Mouse (Mus musculus): ENCODE measurements around the gene Casp7. TPM values are rescaled to one million over a fixed set of nuclear protein-coding genes. Genes with fewer than 3 reads are reported as not detected.

The Casp7 gene
- polyA plus RNA-seq, 1 experiment from 2014 or later: 18.4 TPM

GRCm38 (mm10) chr19:56393311-56393866, 3.5 kb upstream of the Casp7 start:
- no peak overlapping the region for H3K27ac ChIP-seq
- H3K4me2 ChIP-seq (replicated peaks): no peak overlapping the region
- no peak overlapping the region for H3K9ac ChIP-seq
- H3K4me1 ChIP-seq (replicated peaks; ENCODE audit: control insufficient read depth, insufficient read depth, low read length): peaks cover 13% of the 10 kb centered on the region
- DNase-seq (ENCODE audit: low spot score) (no peak), ATAC-seq (ENCODE audit: low FRiP score) (no peak)
- WGBS: 89% methylated on average over 9 of the region's 9 CpGs
- no peak overlapping the region for H3K4me3 ChIP-seq (replicated peaks; ENCODE audit: low read length)
- H3K36me3 ChIP-seq (replicated peaks; ENCODE audit: control insufficient read depth, insufficient read depth): no peaks in the 10 kb centered on the region
- peaks cover 32% of the 10 kb centered on the region for H3K27me3 ChIP-seq (ENCODE audit: control insufficient read depth, insufficient read depth, low read length)
- H3K9me3 ChIP-seq (ENCODE audit: control insufficient read depth, low read length): no peaks in the 10 kb centered on the region

- peaks cover 32% of the 10 kb centered on the region for H3K27me3 ChIP-seq (ENCODE audit: control insufficient read depth, insufficient read depth, low read length)
- WGBS: 88% methylated on average over 16 of the region's 16 CpGs
- no peak overlapping the region for H3K4me2 ChIP-seq (replicated peaks)
- no peaks in the 10 kb centered on the region for H3K9me3 ChIP-seq (ENCODE audit: control insufficient read depth, low read length)
- H3K27ac ChIP-seq: no peak overlapping the region
- H3K9ac ChIP-seq: no peak overlapping the region
- no peak overlapping the region for H3K4me3 ChIP-seq (replicated peaks; ENCODE audit: low read length)
- no peaks in the 10 kb centered on the region for H3K36me3 ChIP-seq (replicated peaks; ENCODE audit: control insufficient read depth, insufficient read depth)
- H3K4me1 ChIP-seq (replicated peaks; ENCODE audit: control insufficient read depth, insufficient read depth, low read length): peaks cover 13% of the 10 kb centered on the region
- ATAC-seq (ENCODE audit: low FRiP score) (no peak), DNase-seq (ENCODE audit: low spot score) (no peak)
Observed at GRCm38 (mm10) chr19:56395183-56395935, 1.6 kb upstream of the Casp7 start.

- DNase-seq (ENCODE audit: low spot score) (no peak), ATAC-seq (ENCODE audit: low FRiP score) (no peak)
- peaks cover 13% of the 10 kb centered on the region for H3K4me1 ChIP-seq (replicated peaks; ENCODE audit: control insufficient read depth, insufficient read depth, low read length)
- H3K36me3 ChIP-seq (replicated peaks; ENCODE audit: control insufficient read depth, insufficient read depth): no peaks in the 10 kb centered on the region
- H3K27me3 ChIP-seq (ENCODE audit: control insufficient read depth, insufficient read depth, low read length): peaks cover 32% of the 10 kb centered on the region
- no peak overlapping the region for H3K27ac ChIP-seq
- H3K9me3 ChIP-seq (ENCODE audit: control insufficient read depth, low read length): no peaks in the 10 kb centered on the region
- H3K4me2 ChIP-seq (replicated peaks): peak overlapping the region; percentile 98
- WGBS: 39% methylated on average over 12 of the region's 12 CpGs
- peak overlapping the region; percentile 75; the same call in 1 of the 2 replicates for H3K4me3 ChIP-seq (replicated peaks; ENCODE audit: low read length)
- no peak overlapping the region; the same call in 1 of the 2 replicates for H3K9ac ChIP-seq
Observed at GRCm38 (mm10) chr19:56396227-56396626, 702 bp upstream of the Casp7 start.

- DNase-seq (ENCODE audit: low spot score) (no peak), ATAC-seq (ENCODE audit: low FRiP score) (no peak)
- Histone ChIP-seq H3K36me3 (replicated peaks; ENCODE audit: control insufficient read depth, insufficient read depth) (no peaks in the 10 kb centered on the region), H3K4me3 (replicated peaks; ENCODE audit: low read length) (peak overlapping the region; percentile 75), H3K27me3 (ENCODE audit: control insufficient read depth, insufficient read depth, low read length) (peaks cover 32% of the 10 kb centered on the region), H3K4me2 (replicated peaks) (peak overlapping the region; percentile 98), H3K4me1 (replicated peaks; ENCODE audit: control insufficient read depth, insufficient read depth, low read length) (peaks cover 17% of the 10 kb centered on the region), H3K9me3 (ENCODE audit: control insufficient read depth, low read length) (no peaks in the 10 kb centered on the region), H3K27ac (peak overlapping the region; percentile 61; the same call in 1 of the 2 replicates), H3K9ac (peak overlapping the region; percentile 67)
- 67% methylated on average over 11 of the region's 11 CpGs for WGBS
Observed at GRCm38 (mm10) chr19:56397663-56398527, 966 bp downstream of the Casp7 start.

GRCm38 (mm10) chr19:56398528-56398795, 1.5 kb downstream of the Casp7 start:
- no peak overlapping the region for H3K9ac ChIP-seq
- no peak for ATAC-seq (ENCODE audit: low FRiP score)
- no peak for DNase-seq (ENCODE audit: low spot score)
- H3K27me3 ChIP-seq (ENCODE audit: control insufficient read depth, insufficient read depth, low read length): peaks cover 30% of the 10 kb centered on the region
- H3K4me1 ChIP-seq (replicated peaks; ENCODE audit: control insufficient read depth, insufficient read depth, low read length): peaks cover 17% of the 10 kb centered on the region
- no peak overlapping the region for H3K4me3 ChIP-seq (replicated peaks; ENCODE audit: low read length)
- H3K27ac ChIP-seq: no peak overlapping the region
- no peaks in the 10 kb centered on the region for H3K36me3 ChIP-seq (replicated peaks; ENCODE audit: control insufficient read depth, insufficient read depth)
- H3K9me3 ChIP-seq (ENCODE audit: control insufficient read depth, low read length): no peaks in the 10 kb centered on the region
- H3K4me2 ChIP-seq (replicated peaks): no peak overlapping the region

- Histone ChIP-seq H3K27ac (no peak overlapping the region), H3K36me3 (replicated peaks; ENCODE audit: control insufficient read depth, insufficient read depth) (no peaks in the 10 kb centered on the region), H3K27me3 (ENCODE audit: control insufficient read depth, insufficient read depth, low read length) (peaks cover 17% of the 10 kb centered on the region), H3K9me3 (ENCODE audit: control insufficient read depth, low read length) (no peaks in the 10 kb centered on the region), H3K4me1 (replicated peaks; ENCODE audit: control insufficient read depth, insufficient read depth, low read length) (peaks cover 17% of the 10 kb centered on the region), H3K4me3 (replicated peaks; ENCODE audit: low read length) (no peak overlapping the region), H3K9ac (no peak overlapping the region), H3K4me2 (replicated peaks) (no peak overlapping the region)
- no peak for DNase-seq (ENCODE audit: low spot score)
- 54% methylated on average over 14 of the region's 14 CpGs for WGBS
- no peak for ATAC-seq (ENCODE audit: low FRiP score)
Observed at GRCm38 (mm10) chr19:56400200-56400599, 3.3 kb downstream of the Casp7 start.

GRCm38 (mm10) chr19:56401864-56402263, 4.9 kb downstream of the Casp7 start:
- peaks cover under 1% of the 10 kb centered on the region; the same call in 1 of the 2 replicates for H3K27me3 ChIP-seq (ENCODE audit: control insufficient read depth, insufficient read depth, low read length)
- H3K4me1 ChIP-seq (replicated peaks; ENCODE audit: control insufficient read depth, insufficient read depth, low read length): peaks cover 10% of the 10 kb centered on the region; the same call in 1 of the 2 replicates
- no peak overlapping the region for H3K27ac ChIP-seq
- H3K4me2 ChIP-seq (replicated peaks): no peak overlapping the region
- DNase-seq (ENCODE audit: low spot score) (peak; percentile 57), ATAC-seq (ENCODE audit: low FRiP score) (peak; percentile 75)
- H3K36me3 ChIP-seq (replicated peaks; ENCODE audit: control insufficient read depth, insufficient read depth): no peaks in the 10 kb centered on the region
- no peak overlapping the region for H3K4me3 ChIP-seq (replicated peaks; ENCODE audit: low read length)
- H3K9me3 ChIP-seq (ENCODE audit: control insufficient read depth, low read length): no peaks in the 10 kb centered on the region
- no peak overlapping the region for H3K9ac ChIP-seq
- 53% methylated on average over 6 of the region's 6 CpGs for WGBS

- Histone ChIP-seq H3K4me1 (replicated peaks; ENCODE audit: control insufficient read depth, insufficient read depth, low read length) (0 out of 2 replicates have a peak, but pooled peaks cover 4% of the 10 kb centered on the region), H3K27me3 (ENCODE audit: control insufficient read depth, insufficient read depth, low read length) (no peaks in the 10 kb centered on the region), H3K4me3 (replicated peaks; ENCODE audit: low read length) (no peak overlapping the region), H3K9ac (no peak overlapping the region), H3K4me2 (replicated peaks) (no peak overlapping the region), H3K9me3 (ENCODE audit: control insufficient read depth, low read length) (no peaks in the 10 kb centered on the region), H3K36me3 (replicated peaks; ENCODE audit: control insufficient read depth, insufficient read depth) (no peaks in the 10 kb centered on the region), H3K27ac (no peak overlapping the region)
- WGBS: over 99% methylated on average over 4 of the region's 4 CpGs
- ATAC-seq (ENCODE audit: low FRiP score): no peak
- no peak for DNase-seq (ENCODE audit: low spot score)
Observed at GRCm38 (mm10) chr19:56405824-56406223, 8.9 kb downstream of the Casp7 start.

DNA sequence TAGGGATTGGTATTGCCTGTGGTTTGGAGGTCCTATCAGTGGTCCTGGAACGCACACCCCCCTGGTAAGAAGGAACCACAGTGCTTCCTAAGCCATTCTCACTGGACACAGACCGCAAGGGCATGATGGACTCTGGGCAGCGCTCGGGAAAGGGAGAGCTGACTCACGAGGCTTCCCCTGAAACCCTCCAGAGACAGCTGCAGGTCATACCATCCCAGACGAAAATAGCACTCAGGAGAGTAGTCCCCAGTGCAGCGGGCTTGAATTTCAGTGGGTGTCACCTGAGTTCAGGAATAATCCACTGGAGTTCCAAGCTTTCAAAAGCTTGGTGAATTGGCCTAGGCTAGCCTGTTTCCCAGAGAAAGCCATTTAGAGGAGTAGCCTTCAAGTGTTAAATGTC, 9.7 kb downstream of the Casp7 start:
- H3K9me3 ChIP-seq (ENCODE audit: control insufficient read depth, low read length): no peaks in the 10 kb centered on the region
- H3K27me3 ChIP-seq (ENCODE audit: control insufficient read depth, insufficient read depth, low read length): no peaks in the 10 kb centered on the region
- H3K27ac ChIP-seq: no peak overlapping the region
- no peaks in the 10 kb centered on the region for H3K36me3 ChIP-seq (replicated peaks; ENCODE audit: control insufficient read depth, insufficient read depth)
- H3K9ac ChIP-seq: no peak overlapping the region
- WGBS: 95% methylated on average over 7 of the region's 7 CpGs
- H3K4me2 ChIP-seq (replicated peaks): no peak overlapping the region
- DNase-seq (ENCODE audit: low spot score) (no peak), ATAC-seq (ENCODE audit: low FRiP score) (no peak)
- H3K4me1 ChIP-seq (replicated peaks; ENCODE audit: control insufficient read depth, insufficient read depth, low read length): 0 out of 2 replicates have a peak, but pooled peaks cover 4% of the 10 kb centered on the region
- H3K4me3 ChIP-seq (replicated peaks; ENCODE audit: low read length): no peak overlapping the region

All from hindbrain, embryonic 14.5 days (tissue).